Comparison of ENCODE assay signal across 10 mouse cellular contexts in the genomic region with DNA sequence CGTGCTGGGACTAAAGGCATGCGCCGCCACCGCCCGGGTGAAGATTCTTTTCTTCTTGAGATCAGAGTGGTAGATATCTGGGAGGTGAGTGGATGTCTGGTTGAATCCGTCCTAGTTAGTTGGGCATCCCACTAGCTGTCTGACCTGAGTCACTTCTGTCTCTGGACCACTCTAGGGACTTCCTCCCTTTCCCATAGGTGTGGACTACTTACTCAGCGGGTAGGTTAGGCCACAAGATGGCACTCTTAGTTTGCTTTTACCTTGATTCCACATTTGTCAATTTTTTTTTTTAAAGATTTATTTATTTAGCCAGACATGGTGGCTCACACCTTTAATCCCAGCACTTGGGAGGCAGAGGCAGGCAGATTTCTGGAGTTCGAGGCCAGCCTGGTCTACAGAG. TPM values are rescaled to one million over a fixed set of nuclear protein-coding genes. Genes with fewer than 3 reads are reported as not detected.
DNase-seq lines count a peak whose midpoint lies in the region; ATAC-seq and TF ChIP-seq lines count a peak whose summit lies in the region.
"Had no signal": no experiment of that assay in that cellular context is flagged by ENCODE, and none has a peak within 500 bp of the region (broad histone marks: within the 10 kb centered on the region; RNA-seq: fewer than 3 reads in every experiment).

No protein-coding gene starts in this region.

- WGBS in hindbrain, embryonic 13.5 days: 93% methylated on average over 8 of the region's 8 CpGs

- no peak overlapping the region for H3K4me2 ChIP-seq in hindbrain, embryonic 13.5 days
- H3K4me2 ChIP-seq: embryonic facial prominence, embryonic 12.5 days had no signal

- no peaks in the 10 kb centered on the region for H3K9me3 ChIP-seq in hindbrain, embryonic 13.5 days
- H3K9me3 ChIP-seq: embryonic facial prominence, embryonic 12.5 days; megakaryocyte, embryonic 14.5 days had no signal

- no peak overlapping the region for H3K27ac ChIP-seq in bone marrow macrophage, adult 2 months (ENCODE audit: insufficient read depth, low read depth, low read length)
- no peak overlapping the region for H3K27ac ChIP-seq in hindbrain, embryonic 13.5 days
- H3K27ac ChIP-seq: embryonic facial prominence, embryonic 12.5 days had no signal

- TF ChIP-seq CTCF in bone marrow macrophage, adult 2 months (IDR thresholded peaks at IDR 0.05; ENCODE audit: low read depth, low read length): peak; percentile 38; the same call in 1 of the 2 replicates

- peak; percentile 37 for DNase-seq in heart, postnatal 4 days
- no peak for DNase-seq in heart, adult 9 months (ENCODE audit: low spot score in 2 of 2)
- DNase-seq in retina, embryonic 14.5 days (ENCODE audit: low spot score): peak; percentile 44
- DNase-seq in retina, postnatal 1 day: no peak
- DNase-seq in splenic B cell, adult 2 months (ENCODE audit: low read depth, low spot score): peak; percentile 79
- no peak for DNase-seq in urinary bladder, postnatal 4 days (ENCODE audit: low spot score in 2 of 2)

- peaks cover 1% of the 10 kb centered on the region; the same call in 1 of the 2 replicates for H3K36me3 ChIP-seq in splenic B cell, adult 2 months (ENCODE audit: control insufficient read depth, insufficient read depth, low read length, poor library complexity, severe bottlenecking)
- H3K36me3 ChIP-seq in hindbrain, embryonic 13.5 days: peaks cover 11% of the 10 kb centered on the region

- H3K4me1 ChIP-seq in bone marrow macrophage, adult 2 months (ENCODE audit: control insufficient read depth, insufficient read depth, low read length): no peaks in the 10 kb centered on the region
- peaks cover 5% of the 10 kb centered on the region for H3K4me1 ChIP-seq in hindbrain, embryonic 13.5 days (replicated peaks)
- H3K4me1 ChIP-seq: embryonic facial prominence, embryonic 12.5 days had no signal

- no peak overlapping the region for H3K9ac ChIP-seq in hindbrain, embryonic 13.5 days
- H3K9ac ChIP-seq: embryonic facial prominence, embryonic 12.5 days had no signal

- H3K4me3 ChIP-seq in bone marrow macrophage, adult 2 months (ENCODE audit: insufficient read depth, low read length): no peak overlapping the region
- H3K4me3 ChIP-seq in hindbrain, embryonic 13.5 days: no peak overlapping the region
- H3K4me3 ChIP-seq: embryonic facial prominence, embryonic 12.5 days; megakaryocyte, embryonic 14.5 days had no signal

- TF ChIP-seq POLR2A in bone marrow macrophage, adult 2 months (IDR thresholded peaks at IDR 0.05; ENCODE audit: borderline replicate concordance, low read depth, low read length): no peak

- no peak for ATAC-seq in hindbrain, embryonic 13.5 days (ENCODE audit: low FRiP score)

- H3K27me3 ChIP-seq in splenic B cell, adult 2 months (ENCODE audit: control insufficient read depth, insufficient read depth, low read length, poor library complexity, severe bottlenecking): no peaks in the 10 kb centered on the region
- no peaks in the 10 kb centered on the region for H3K27me3 ChIP-seq in hindbrain, embryonic 13.5 days
- H3K27me3 ChIP-seq: embryonic facial prominence, embryonic 12.5 days; megakaryocyte, embryonic 14.5 days had no signal

RNA-seq across cellular contexts. Expression of a gene that starts 7.8 kb away (rescaled TPM):
- 10 to 100 TPM; 79.0 to 84.5 TPM for total RNA-seq in heart, postnatal 4 days (2021)
- 53.3 and 63.9 TPM in 2 replicates for polyA plus RNA-seq in bone marrow macrophage, adult 2 months (2012; ENCODE audit: insufficient read depth, insufficient read length, missing spikeins)
- polyA plus RNA-seq in hindbrain, embryonic 13.5 days (2015; fragmentation: Nextera tagmentation; extraction: Ambion mirVana): 179 and 193 TPM in 2 replicates

RNA-seq across cellular contexts. Expression of a gene that starts 11.5 kb away (rescaled TPM):
- total RNA-seq in heart, postnatal 4 days (2021): 1 to 10 TPM; 6.1 to 8.3 TPM
- 13.6 and 14.7 TPM in 2 replicates for polyA plus RNA-seq in bone marrow macrophage, adult 2 months (2012; ENCODE audit: insufficient read depth, insufficient read length, missing spikeins)
- 13.0 and 14.8 TPM in 2 replicates for polyA plus RNA-seq in hindbrain, embryonic 13.5 days (2015; fragmentation: Nextera tagmentation; extraction: Ambion mirVana)

Comparison
In these comparisons a context has a peak if more than half of its experiments do, and no peak if none do; other contexts are left out.
1. DNase-seq: peak in heart, postnatal 4 days (single experiment), retina, embryonic 14.5 days (single experiment) and splenic B cell, adult 2 months (single experiment); none in heart, adult 9 months (0 of 2), retina, postnatal 1 day (single experiment) and urinary bladder, postnatal 4 days (0 of 2).